Mouse (Mus musculus) urinary bladder, postnatal 0 days (tissue): ENCODE results near the gene Gpr89. TPM values are rescaled to one million over a fixed set of nuclear protein-coding genes. Genes with fewer than 3 reads are reported as not detected.

Experiments used
- polyA plus RNA-seq: library from polyadenylated mRNA; unstranded; fragments of >200 nt; fragmentation: Nextera tagmentation; extraction: Ambion mirVana; gene quantifications from 2 replicates; pipeline ENCODE4 v1.2.1, GENCODE M21; 2015

Gene Gpr89
- polyA plus RNA-seq = 20.7 and 25.2 TPM in 2 replicates

DNA sequence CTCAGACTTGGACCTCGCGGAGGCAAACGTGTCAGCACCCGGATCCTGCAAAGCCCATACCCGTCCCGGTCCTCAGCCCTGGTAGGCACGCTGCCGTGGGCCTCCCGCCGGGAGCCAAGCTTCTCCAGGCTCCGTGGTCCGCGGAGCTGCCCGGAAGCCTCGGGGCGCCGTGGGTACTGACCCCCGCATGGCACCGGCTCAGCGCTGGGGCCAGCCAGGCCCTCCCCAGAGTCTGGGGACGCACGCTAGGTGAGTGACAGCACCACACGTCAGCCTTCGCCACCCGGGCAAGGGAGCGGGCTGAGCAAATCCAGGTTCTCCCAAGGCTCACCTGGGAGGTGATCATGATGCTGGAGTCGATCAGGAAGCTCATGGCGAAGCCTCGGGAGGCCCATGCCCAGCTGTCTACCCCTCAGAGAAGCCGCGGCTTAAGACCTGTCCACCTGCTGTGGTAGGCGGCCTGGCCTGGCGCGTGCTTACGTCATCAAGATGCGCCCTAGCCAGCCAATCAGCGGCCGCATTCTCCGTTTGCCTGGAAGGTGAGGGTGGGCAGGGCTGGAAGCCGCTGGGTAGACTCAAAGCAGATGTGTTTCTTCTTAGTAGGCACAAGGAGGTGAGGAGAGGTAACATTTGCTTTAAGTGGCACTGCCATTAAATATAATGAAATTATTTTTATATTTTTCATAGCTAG, at the start of gene Gpr89:
Gpr89 (minus strand) TSS at position 496 of the 691 bp plus-strand sequence.

DNA sequence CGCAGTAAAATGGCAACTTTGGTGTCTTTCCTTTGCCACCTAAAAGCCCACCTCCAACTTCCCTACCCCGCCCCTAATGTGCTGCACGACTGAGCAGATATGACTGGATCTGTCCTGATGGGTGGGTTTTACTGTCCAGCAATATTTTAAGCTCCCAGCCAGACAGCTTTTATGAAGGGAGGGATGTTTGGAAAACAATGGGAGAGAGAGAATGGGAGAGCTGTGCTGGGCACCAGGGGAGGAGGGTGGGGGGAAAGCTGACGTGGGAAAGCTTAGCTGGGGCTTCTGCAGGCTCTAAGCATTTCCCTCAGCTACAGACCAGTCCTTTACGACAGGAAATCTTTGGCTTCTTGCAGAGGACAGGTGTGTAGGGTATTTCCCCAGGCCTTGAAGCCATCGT, 20.8 kb upstream of the Gpr89 start, which contains the start of gene Gja8:
Gja8 (minus strand) TSS at position 101 of the 400 bp plus-strand sequence.

DNA sequence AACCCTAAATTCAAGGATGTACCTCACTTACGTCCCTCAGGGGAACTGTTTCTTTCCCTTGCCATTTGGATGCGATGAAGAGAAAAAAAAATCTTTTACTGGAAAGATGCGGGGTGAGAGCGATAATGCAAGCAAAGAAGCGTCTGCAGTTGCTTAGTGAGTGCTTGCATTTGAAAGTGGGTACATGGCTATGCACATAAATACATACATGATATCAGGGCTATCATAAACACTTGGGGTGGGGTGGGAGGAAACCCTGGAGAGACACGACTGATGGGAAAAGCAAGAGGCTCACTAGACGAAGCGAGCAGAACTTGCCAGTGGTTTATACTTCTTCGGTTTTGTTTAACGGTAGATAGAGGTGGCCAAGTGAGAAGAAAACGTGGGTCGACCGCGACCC, 753 bp downstream of the Gpr89 start, which contains the start of gene Gja5:
Gja5 (plus strand) TSS at position 301 of the 400 bp plus-strand sequence.

DNA sequence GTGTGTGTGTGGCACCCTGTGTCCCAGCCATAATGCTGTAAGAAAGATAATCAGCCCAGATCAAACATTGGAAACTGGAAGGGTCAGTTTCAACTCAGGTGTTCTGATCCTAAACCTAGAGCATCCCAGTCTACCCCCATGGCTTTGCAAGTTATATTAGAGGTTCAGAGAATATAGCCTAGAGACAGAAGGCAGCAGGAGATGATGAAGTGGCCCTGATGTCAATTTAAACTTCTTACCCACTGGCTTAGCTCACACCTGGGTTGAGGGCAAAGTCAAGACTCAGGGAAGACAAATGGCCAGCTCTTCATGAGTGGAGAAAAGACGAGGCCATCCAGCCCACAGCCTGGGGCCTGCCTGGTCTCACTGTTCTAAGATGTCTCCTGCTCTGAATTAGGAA, 76.2 kb downstream of the Gpr89 start, which contains the start of the genes Pdzk1 and Cd160:
Pdzk1 (plus strand) TSS at position 301 of the 400 bp plus-strand sequence.
Cd160 (minus strand) TSS at position 368 of the 400 bp plus-strand sequence.

Other genes starting within 250 kb of the Gpr89 start
- 2.2 and 3.0 TPM in 2 replicates for gene Ankrd35, start 235.2 kb downstream of the Gpr89 start, polyA plus RNA-seq
- gene Pias3, start 209.0 kb downstream of the Gpr89 start, polyA plus RNA-seq = 36.1 and 36.9 TPM in 2 replicates
- gene Nudt17, start 196.8 kb downstream of the Gpr89 start, polyA plus RNA-seq = 5.9 and 6.1 TPM in 2 replicates
- 18.5 and 18.7 TPM in 2 replicates for gene Polr3c, start 177.7 kb downstream of the Gpr89 start, polyA plus RNA-seq
- gene Rnf115, start 177.7 kb downstream of the Gpr89 start, polyA plus RNA-seq = 29.5 and 33.5 TPM in 2 replicates
- 0.36 and 0.53 TPM in 2 replicates for gene Pdzk1, start 76.1 kb downstream of the Gpr89 start, polyA plus RNA-seq
- gene Cd160, start 76.0 kb downstream of the Gpr89 start, polyA plus RNA-seq = not detected in 2 replicates
- 4.5 and 4.6 TPM in 2 replicates for gene Gja5, start 653 bp downstream of the Gpr89 start, polyA plus RNA-seq
- gene Gja8, start 20.7 kb upstream of the Gpr89 start, polyA plus RNA-seq = not detected in 2 replicates